Mouse (Mus musculus): ENCODE data around the gene Fblim1.

GRCm38 (mm10) chr4:141578833-141579232, 27.1 kb downstream of the Fblim1 start:
- no peak for TF ChIP-seq CTCF (conservative IDR thresholded peaks at IDR 0.05; ENCODE audit: low read length)
- TF ChIP-seq NANOG (IDR thresholded peaks at IDR 0.05; ENCODE audit: borderline replicate concordance, low read length), result no peak
- no peak for TF ChIP-seq POU5F1 (IDR thresholded peaks at IDR 0.05; ENCODE audit: borderline replicate concordance, low read length)

Data from E14TG2a.4 (cell line).